Mouse (Mus musculus): ENCODE measurements around the gene Cryaa. TPM values are rescaled to one million over a fixed set of nuclear protein-coding genes. Genes with fewer than 3 reads are reported as not detected.

Cryaa gene
- polyA plus RNA-seq, 1 experiment from 2014 or later, result 0.31 TPM

Other genes with a start within 250 kb of the Cryaa start
- 39.5 and 42.3 TPM in 2 replicates for gene Wdr4, start 157.8 kb upstream of the Cryaa start, polyA plus RNA-seq (2015; fragmentation: Nextera tagmentation; extraction: Ambion mirVana)
- 467 and 488 TPM in 2 replicates for gene Ndufv3, start 157.7 kb upstream of the Cryaa start, polyA plus RNA-seq (2015; fragmentation: Nextera tagmentation; extraction: Ambion mirVana)
- gene Pknox1, start 113.1 kb upstream of the Cryaa start, polyA plus RNA-seq (2015; fragmentation: Nextera tagmentation; extraction: Ambion mirVana), result 25.7 and 27.4 TPM in 2 replicates
- gene Cbs, start 40.6 kb upstream of the Cryaa start, polyA plus RNA-seq (2015; fragmentation: Nextera tagmentation; extraction: Ambion mirVana), result 12.2 and 12.5 TPM in 2 replicates
- 238 and 263 TPM in 2 replicates for gene U2af1, start 18.9 kb upstream of the Cryaa start, polyA plus RNA-seq (2015; fragmentation: Nextera tagmentation; extraction: Ambion mirVana)
- 5.7 and 5.8 TPM in 2 replicates for gene Sik1, start 178.0 kb downstream of the Cryaa start, polyA plus RNA-seq (2015; fragmentation: Nextera tagmentation; extraction: Ambion mirVana)

Measured in intestine, embryonic 16.5 days (tissue).